Mouse (Mus musculus): ENCODE data around the gene Vmn2r8. TPM values are rescaled to one million over a fixed set of nuclear protein-coding genes. Genes with fewer than 3 reads are reported as not detected.

Vmn2r8 gene
- total RNA-seq, 1 experiment = not detected

DNA sequence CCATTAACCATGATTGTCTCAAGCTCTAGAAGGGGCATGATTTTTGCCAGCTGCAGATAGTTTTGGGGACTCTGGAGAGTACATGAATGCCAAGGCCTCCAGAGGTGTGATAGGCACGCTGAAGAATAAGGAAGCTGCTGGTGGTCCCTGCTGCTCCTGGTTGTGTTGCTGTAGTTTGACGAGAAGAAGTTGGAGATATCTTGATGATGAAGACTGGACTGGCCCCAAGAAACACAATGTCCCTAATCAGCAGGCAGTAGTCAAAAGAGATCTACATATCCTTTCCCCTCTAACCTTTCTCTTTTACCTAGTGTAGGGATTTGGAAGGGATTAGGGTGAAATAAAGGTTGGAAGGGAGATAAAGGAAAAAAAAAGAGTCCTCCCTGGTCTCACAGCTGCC lies 66.1 kb downstream of the Vmn2r8 start:
- TF ChIP-seq CHD2 (IDR thresholded peaks at IDR 0.05; ENCODE audit: low read depth, low read length) (no peak), ZNF384 (IDR thresholded peaks at IDR 0.05; ENCODE audit: low read depth, low read length) (no peak), HCFC1 (IDR thresholded peaks at IDR 0.05; ENCODE audit: borderline replicate concordance, insufficient read depth, low read length) (no peak), ZC3H11A (IDR thresholded peaks at IDR 0.05; ENCODE audit: borderline replicate concordance, low read depth, low read length) (no peak), MAFK (IDR thresholded peaks at IDR 0.05; ENCODE audit: insufficient read depth, low read depth, low read length) (no peak)
- no peaks in the 10 kb centered on the region for H3K9me3 ChIP-seq (ENCODE audit: control insufficient read depth, insufficient read depth, low read depth, low read length)
- H3K27ac ChIP-seq (ENCODE audit: insufficient read depth, low read depth, low read length, poor library complexity, severe bottlenecking) = no peak overlapping the region
- no peak overlapping the region for H3K9ac ChIP-seq (ENCODE audit: insufficient read depth, low read depth, low read length, poor library complexity, severe bottlenecking)
- no peak overlapping the region for H3K4me3 ChIP-seq (ENCODE audit: insufficient read depth in 1 of 2, low read depth in 1 of 2, low read length in 2 of 2, poor library complexity in 1 of 2, severe bottlenecking in 1 of 2)
- no peaks in the 10 kb centered on the region for H3K4me1 ChIP-seq (ENCODE audit: control insufficient read depth in 2 of 2, insufficient read depth in 2 of 2, low read length in 2 of 2, poor library complexity in 1 of 2)
- in situ Hi-C loops (cut with MboI; ENCODE audit: low sequenced_read_pairs in 2 of 2, unreplicated experiment in 2 of 2) = no loop called here
- no peak for DNase-seq (ENCODE audit: low read depth, low spot score)
- H3K36me3 ChIP-seq (ENCODE audit: control insufficient read depth, insufficient read depth, low read length, poor library complexity, severe bottlenecking) = no peaks in the 10 kb centered on the region

DNA sequence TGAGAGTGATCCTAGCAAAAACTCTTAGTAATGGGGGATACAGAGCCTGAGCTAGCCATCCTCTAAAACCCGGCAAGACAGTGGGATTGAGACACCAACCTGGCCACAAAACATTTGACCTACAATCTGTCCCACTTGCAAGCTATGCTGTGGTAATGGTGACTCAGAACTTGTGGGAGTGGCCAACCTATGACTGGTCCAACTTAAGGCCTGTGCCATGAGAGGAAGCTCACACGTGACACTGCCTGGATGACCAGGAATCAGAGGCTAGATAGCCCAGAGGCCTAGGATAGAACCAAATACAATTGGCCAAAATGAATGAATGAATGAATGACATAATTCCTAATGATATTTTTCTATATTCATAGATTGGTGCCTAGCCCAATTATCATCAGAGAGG lies 66.8 kb downstream of the Vmn2r8 start:
- H3K4me3 ChIP-seq (ENCODE audit: insufficient read depth in 1 of 2, low read depth in 1 of 2, low read length in 2 of 2, poor library complexity in 1 of 2, severe bottlenecking in 1 of 2) = no peak overlapping the region
- TF ChIP-seq ZC3H11A (IDR thresholded peaks at IDR 0.05; ENCODE audit: borderline replicate concordance, low read depth, low read length) (no peak), ZNF384 (IDR thresholded peaks at IDR 0.05; ENCODE audit: low read depth, low read length) (no peak), CHD2 (IDR thresholded peaks at IDR 0.05; ENCODE audit: low read depth, low read length) (no peak), MAFK (IDR thresholded peaks at IDR 0.05; ENCODE audit: insufficient read depth, low read depth, low read length) (no peak), HCFC1 (IDR thresholded peaks at IDR 0.05; ENCODE audit: borderline replicate concordance, insufficient read depth, low read length) (no peak)
- no peaks in the 10 kb centered on the region for H3K9me3 ChIP-seq (ENCODE audit: control insufficient read depth, insufficient read depth, low read depth, low read length)
- H3K4me1 ChIP-seq (ENCODE audit: control insufficient read depth in 2 of 2, insufficient read depth in 2 of 2, low read length in 2 of 2, poor library complexity in 1 of 2) = no peaks in the 10 kb centered on the region
- no peak overlapping the region for H3K9ac ChIP-seq (ENCODE audit: insufficient read depth, low read depth, low read length, poor library complexity, severe bottlenecking)
- in situ Hi-C loops (cut with MboI; ENCODE audit: low sequenced_read_pairs in 2 of 2, unreplicated experiment in 2 of 2) = no loop called here
- H3K27ac ChIP-seq (ENCODE audit: insufficient read depth, low read depth, low read length, poor library complexity, severe bottlenecking) = no peak overlapping the region
- no peak for DNase-seq (ENCODE audit: low read depth, low spot score)
- H3K36me3 ChIP-seq (ENCODE audit: control insufficient read depth, insufficient read depth, low read length, poor library complexity, severe bottlenecking) = no peaks in the 10 kb centered on the region

Other genes with a start within 250 kb of the Vmn2r8 start
- gene Gak, start 179.1 kb downstream of the Vmn2r8 start, total RNA-seq (2012; rRNA removed) = 44.8 and 49.1 TPM in 2 replicates
- 14.1 and 14.5 TPM in 2 replicates for gene Tmem175, start 179.1 kb downstream of the Vmn2r8 start, total RNA-seq (2012; rRNA removed)
- gene Idua, start 148.5 kb downstream of the Vmn2r8 start, total RNA-seq (2012; rRNA removed) = 3.7 and 5.2 TPM in 2 replicates
- gene Dgkq, start 139.2 kb downstream of the Vmn2r8 start, total RNA-seq (2012; rRNA removed) = 25.5 and 47.5 TPM in 2 replicates
- gene Slc26a1, start 133.3 kb downstream of the Vmn2r8 start, total RNA-seq (2012; rRNA removed) = 0.26 and 0.27 TPM in 2 replicates
- 15.5 and 18.9 TPM in 2 replicates for gene Fgfrl1, start 116.5 kb downstream of the Vmn2r8 start, total RNA-seq (2012; rRNA removed)
- gene Rnf212, start 33.9 kb downstream of the Vmn2r8 start, total RNA-seq (2012; rRNA removed) = 0.31 TPM in 1 of 2 replicates, not detected in the other
- not detected in 2 replicates for gene Tmed11, start 13.5 kb downstream of the Vmn2r8 start, total RNA-seq (2012; rRNA removed)
- gene Vmn2r9, start 43.8 kb upstream of the Vmn2r8 start, total RNA-seq (2012; rRNA removed) = not detected in 2 replicates
- gene Vmn2r10, start 197.7 kb upstream of the Vmn2r8 start, total RNA-seq (2012; rRNA removed) = not detected in 2 replicates